ENCODE assay signal across 23 mouse cellular contexts in genomic region chr11:64036306-64036705, GRCm38 (mm10). TPM values are rescaled to one million over a fixed set of nuclear protein-coding genes. Genes with fewer than 3 reads are reported as not detected.
DNase-seq lines count a peak whose midpoint lies in the region; ATAC-seq and TF ChIP-seq lines count a peak whose summit lies in the region.
"Had no signal": no experiment of that assay in that cellular context is flagged by ENCODE, and none has a peak within 500 bp of the region (broad histone marks: within the 10 kb centered on the region; RNA-seq: fewer than 3 reads in every experiment).

No protein-coding gene starts in this region.

- no peaks in the 10 kb centered on the region for H3K4me1 ChIP-seq in lung, postnatal 0 days (ENCODE audit: insufficient read depth, low read depth, low read length)
- peaks cover 17% of the 10 kb centered on the region for H3K4me1 ChIP-seq in lung, adult 2 months (ENCODE audit: control insufficient read depth, insufficient read depth, low read length)
- H3K4me1 ChIP-seq: forebrain, embryonic 15.5 days had no signal

- no peak overlapping the region for H3K4me3 ChIP-seq in lung, postnatal 0 days (ENCODE audit: low read depth, low read length)
- H3K4me3 ChIP-seq in lung, adult 2 months (replicated peaks; ENCODE audit: extremely low read depth, low read depth, low read length), result no peak overlapping the region
- H3K4me3 ChIP-seq: embryonic facial prominence, embryonic 13.5 days; forebrain, embryonic 15.5 days; heart, embryonic 15.5 days; hindbrain, embryonic 13.5 days had no signal

- no peak overlapping the region for H3K4me2 ChIP-seq in lung, postnatal 0 days (replicated peaks; ENCODE audit: low read depth, low read length)
- H3K4me2 ChIP-seq: embryonic facial prominence, embryonic 13.5 days; forebrain, embryonic 15.5 days; heart, embryonic 11.5 days; heart, embryonic 15.5 days; hindbrain, embryonic 13.5 days had no signal

- H3K9ac ChIP-seq in lung, postnatal 0 days (replicated peaks; ENCODE audit: low read depth), result no peak overlapping the region
- H3K9ac ChIP-seq: embryonic facial prominence, embryonic 13.5 days; forebrain, embryonic 15.5 days; heart, embryonic 15.5 days; hindbrain, embryonic 13.5 days had no signal

- 47% methylated on average over 7 of the region's 7 CpGs for WGBS in lung, postnatal 0 days
- 75% methylated on average over 7 of the region's 7 CpGs for WGBS in lung, adult 2 months

- no peak for TF ChIP-seq EP300 in lung, postnatal 0 days (IDR thresholded peaks at IDR 0.05)

- ATAC-seq in lung, postnatal 0 days, result peak; percentile 46; the same call in 1 of the 2 replicates
- ATAC-seq: activated CD4-positive, CD25-positive, alpha-beta regulatory T cell, adult 4 months; forebrain, embryonic 15.5 days; hindbrain, postnatal 0 days; Patski had no signal

- peak; percentile 59 for DNase-seq in lung, postnatal 0 days (ENCODE audit: low spot score)
- DNase-seq in lung, adult 2 months, result no peak
- peak; percentile 55 for DNase-seq in adipocyte (ENCODE audit: low spot score)
- peak; percentile 60 for DNase-seq in lung, postnatal 25 days (ENCODE audit: low spot score)
- no peak for DNase-seq in layer of hippocampus, adult 9-11 months
- no peak for DNase-seq in adrenal gland, postnatal 25 days
- DNase-seq in urinary bladder, postnatal 4 days (ENCODE audit: low spot score in 2 of 2), result no peak
- DNase-seq: adrenal gland, adult 2 months; adrenal gland, postnatal 36 days; cerebellum, adult 11 months; cerebellum, adult 8-10 months; cerebellum, postnatal 36 days; gastrocnemius, postnatal 36 days; heart, adult 18-20 months; heart, postnatal 14 days had no signal

- H3K36me3 ChIP-seq in lung, postnatal 0 days (ENCODE audit: insufficient read depth, low read length), result no peaks in the 10 kb centered on the region
- H3K36me3 ChIP-seq: embryonic facial prominence, embryonic 13.5 days; forebrain, embryonic 15.5 days; heart, embryonic 15.5 days; hindbrain, embryonic 13.5 days had no signal

- TF ChIP-seq CTCF in lung, postnatal 0 days (IDR thresholded peaks at IDR 0.05), result no peak
- TF ChIP-seq CTCF in lung, adult 2 months (IDR thresholded peaks at IDR 0.05; ENCODE audit: insufficient read depth, low read length), result no peak

- no peak for TF ChIP-seq POLR2A in lung, adult 2 months (IDR thresholded peaks at IDR 0.05; ENCODE audit: borderline replicate concordance, extremely low read depth, low read depth, low read length)

- H3K27ac ChIP-seq in lung, postnatal 0 days (ENCODE audit: low read length), result no peak overlapping the region
- H3K27ac ChIP-seq: embryonic facial prominence, embryonic 13.5 days; forebrain, embryonic 15.5 days; heart, embryonic 15.5 days; hindbrain, embryonic 13.5 days; hindbrain, postnatal 0 days had no signal

- H3K9me3 ChIP-seq in lung, postnatal 0 days (ENCODE audit: low read length), result no peaks in the 10 kb centered on the region
- H3K9me3 ChIP-seq: embryonic facial prominence, embryonic 13.5 days; forebrain, embryonic 15.5 days; heart, embryonic 15.5 days; hindbrain, embryonic 13.5 days had no signal

- H3K27me3 ChIP-seq in lung, postnatal 0 days (replicated peaks; ENCODE audit: insufficient read depth, low read length), result no peaks in the 10 kb centered on the region
- H3K27me3 ChIP-seq: embryonic facial prominence, embryonic 13.5 days; forebrain, embryonic 15.5 days; heart, embryonic 15.5 days; Patski had no signal

RNA-seq across cellular contexts. Expression of gene Cox10, which starts 43.0 kb away (rescaled TPM):
- 11.4 and 13.1 TPM in 2 replicates for polyA plus RNA-seq in lung, postnatal 0 days (2015; fragmentation: Nextera tagmentation; extraction: Ambion mirVana)
- 9.6 and 11.0 TPM in 2 replicates for polyA plus RNA-seq in lung, adult 2 months (2012; rRNA removed)
- 20.4 and 20.8 TPM in 2 replicates for total RNA-seq in adrenal gland, postnatal 25 days (2021)

Comparison
In these comparisons a context has a peak if more than half of its experiments do, and no peak if none do; other contexts are left out.
1. DNase-seq: peak in lung, postnatal 0 days (single experiment), adipocyte (single experiment) and lung, postnatal 25 days (single experiment); none in lung, adult 2 months (single experiment), layer of hippocampus, adult 9-11 months (single experiment), adrenal gland, postnatal 25 days (single experiment) and urinary bladder, postnatal 4 days (0 of 2).